Mouse (Mus musculus): Measurements from ENCODE around the gene Zfp341.

DNA sequence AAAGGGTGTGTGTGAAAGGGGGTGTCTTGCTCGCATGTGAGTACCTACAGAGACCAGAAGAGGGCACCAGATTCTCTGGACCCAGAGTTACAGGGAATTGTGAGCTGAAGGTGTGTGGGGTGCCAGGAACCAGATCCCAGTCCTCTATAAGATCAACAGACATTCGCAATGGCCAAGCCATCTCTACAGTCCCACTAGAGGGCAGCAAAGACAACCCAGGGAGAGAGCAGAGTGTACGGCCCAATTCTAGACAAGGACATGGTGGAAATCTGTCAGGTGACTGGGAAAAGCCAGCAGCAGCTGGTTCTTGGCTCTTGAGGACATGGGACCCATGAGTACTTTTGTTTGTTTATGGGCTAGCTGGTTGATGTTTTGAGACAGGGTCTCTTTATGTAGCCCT, 20.1 kb upstream of the Zfp341 start:
- peak; percentile 42; the same call in 1 of the 2 replicates for TF ChIP-seq CTCF (IDR thresholded peaks at IDR 0.05; ENCODE audit: borderline replicate concordance, extremely low read depth, insufficient read depth, insufficient read length)
- no peak for TF ChIP-seq POLR2A (IDR thresholded peaks at IDR 0.05; ENCODE audit: borderline replicate concordance, extremely low read depth, insufficient read depth, insufficient read length, poor library complexity, severe bottlenecking)

All from brain, embryonic 14.5 days (tissue).